Mouse (Mus musculus) hindbrain, embryonic 13.5 days (tissue): Measurements from ENCODE around the gene Nod1. TPM values are rescaled to one million over a fixed set of nuclear protein-coding genes. Genes with fewer than 3 reads are reported as not detected.

ENCODE experiments used
- polyA plus RNA-seq: library from polyadenylated mRNA; unstranded; fragments of >200 nt; fragmentation: Nextera tagmentation; extraction: Ambion mirVana; gene quantifications from 2 replicates; pipeline ENCODE4 v1.2.1, GENCODE M21; 2015

Gene Nod1
- polyA plus RNA-seq, 1 experiment from 2014 or later = 2.4 TPM

Other genes starting within 250 kb of the Nod1 start
- gene Znrf2, start 155.7 kb downstream of the Nod1 start, polyA plus RNA-seq = 5.6 and 5.9 TPM in 2 replicates
- 14.8 and 15.3 TPM in 2 replicates for gene Ggct, start 20.3 kb upstream of the Nod1 start, polyA plus RNA-seq
- gene Gars, start 65.4 kb upstream of the Nod1 start, polyA plus RNA-seq = 201 and 209 TPM in 2 replicates
- 0.39 and 0.48 TPM in 2 replicates for gene Crhr2, start 160.4 kb upstream of the Nod1 start, polyA plus RNA-seq
- not detected in 2 replicates for gene Inmt, start 202.4 kb upstream of the Nod1 start, polyA plus RNA-seq
- 10.7 and 10.9 TPM in 2 replicates for gene Mindy4, start 230.8 kb upstream of the Nod1 start, polyA plus RNA-seq